Mouse (Mus musculus): ENCODE data around the gene Sgcg.
A peak's percentile ranks its signal among the peaks of the same experiment; 100 is the strongest.

Gene Sgcg

DNA sequence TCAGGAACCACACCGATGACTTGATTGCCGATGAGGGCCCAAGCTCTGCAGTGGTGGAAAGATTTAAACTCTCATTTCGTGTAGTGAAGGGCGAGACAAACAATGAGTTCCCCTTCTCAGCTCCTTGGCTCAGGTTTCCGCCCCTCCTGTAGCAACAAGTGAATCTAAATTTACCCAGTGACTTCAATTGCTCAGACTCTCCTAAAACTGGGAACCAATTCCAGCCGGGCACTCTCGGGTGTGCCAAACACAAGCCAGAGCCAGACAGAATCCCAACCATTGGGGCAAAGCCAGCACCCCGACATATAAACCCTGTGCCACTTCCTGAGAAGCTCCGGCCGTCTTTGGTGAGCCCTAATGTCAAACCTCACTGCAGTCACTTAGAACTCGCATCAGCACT lies at the start of gene Sgcg:
TSS of gene Sgcg (minus strand) at position 139 of the 400 bp plus-strand sequence.
- DNase-seq (ENCODE audit: low spot score), result no peak

GRCm38 (mm10) chr14:61303969-61304609 lies 45.8 kb upstream of the Sgcg start:
- DNase-seq (ENCODE audit: low spot score), result no peak

DNA sequence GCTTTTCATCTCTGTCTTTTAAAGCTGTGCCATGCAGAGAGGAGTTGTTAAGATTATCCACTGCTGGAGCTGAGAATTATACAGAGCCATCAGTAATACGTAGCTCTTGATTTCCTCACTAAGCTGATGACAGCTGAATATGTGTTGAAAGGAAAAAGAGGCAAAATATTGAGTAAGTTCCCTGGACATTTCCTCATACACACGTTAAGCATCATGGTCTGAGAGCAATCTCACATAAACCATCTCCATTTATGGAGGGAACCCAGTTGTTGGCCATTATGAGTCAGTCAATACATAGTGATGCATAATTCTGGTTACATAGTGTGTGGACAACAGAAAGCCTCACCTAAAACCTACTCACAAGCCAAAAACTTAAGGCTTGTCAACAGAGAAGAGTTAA lies 44.1 kb upstream of the Sgcg start:
- no peak for DNase-seq (ENCODE audit: low spot score)

DNA sequence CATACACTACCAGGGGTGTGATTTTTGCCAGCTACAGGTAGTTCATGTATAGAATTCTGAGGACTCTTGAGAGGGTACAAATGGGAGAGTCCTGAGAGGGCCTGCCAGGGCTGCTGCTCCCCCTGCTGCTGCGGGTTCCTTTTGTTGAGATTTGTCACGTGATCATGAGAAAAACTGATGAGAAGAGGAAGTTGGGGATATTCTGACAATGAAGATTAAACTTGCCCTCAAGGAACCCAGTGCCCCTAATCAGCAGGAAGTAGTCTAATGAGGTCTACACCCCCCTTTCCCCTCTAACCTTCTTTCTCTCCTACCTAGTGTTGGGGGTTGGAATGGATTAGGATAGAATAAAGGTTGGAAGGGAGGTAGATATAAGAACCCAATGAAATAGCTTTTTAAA lies 43.0 kb upstream of the Sgcg start:
- no peak for DNase-seq (ENCODE audit: low spot score)

GRCm38 (mm10) chr14:61299810-61300209 lies 41.5 kb upstream of the Sgcg start:
- DNase-seq (ENCODE audit: low spot score), result no peak

GRCm38 (mm10) chr14:61294738-61295079 lies 36.4 kb upstream of the Sgcg start:
- DNase-seq (ENCODE audit: low spot score), result peak; percentile 38

- DNase-seq (ENCODE audit: low spot score), result peak; percentile 54
Measured at GRCm38 (mm10) chr14:61293884-61294737, 35.8 kb upstream of the Sgcg start.

- peak; percentile 54 for DNase-seq (ENCODE audit: low spot score)
Measured at GRCm38 (mm10) chr14:61290664-61291063, 32.4 kb upstream of the Sgcg start.

- no peak for DNase-seq (ENCODE audit: low spot score)
Measured at GRCm38 (mm10) chr14:61288606-61289286, 30.5 kb upstream of the Sgcg start.

GRCm38 (mm10) chr14:61278676-61279300 lies 20.5 kb upstream of the Sgcg start:
- DNase-seq (ENCODE audit: low spot score), result no peak

DNA sequence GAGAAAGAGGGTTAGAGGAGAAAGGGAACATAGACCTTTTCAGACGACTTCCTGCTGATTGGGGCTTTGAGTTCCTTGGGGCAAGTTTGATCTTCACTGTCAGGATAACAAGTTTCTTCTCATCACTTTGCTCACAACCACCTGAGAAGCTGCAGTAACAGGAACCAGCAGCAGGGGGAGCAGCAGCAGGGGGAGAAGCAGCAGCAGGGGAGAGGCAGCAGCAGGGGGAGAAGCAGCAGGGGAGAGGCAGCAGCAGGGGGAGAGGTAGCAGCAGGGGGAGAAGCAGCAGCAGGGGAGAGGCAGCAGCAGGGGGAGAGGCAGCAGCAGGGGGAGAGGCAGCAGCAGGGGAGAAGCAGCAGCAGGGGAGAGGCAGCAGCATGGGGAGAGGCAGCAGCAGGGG lies 19.0 kb upstream of the Sgcg start:
- DNase-seq (ENCODE audit: low spot score), result peak; percentile 48

DNA sequence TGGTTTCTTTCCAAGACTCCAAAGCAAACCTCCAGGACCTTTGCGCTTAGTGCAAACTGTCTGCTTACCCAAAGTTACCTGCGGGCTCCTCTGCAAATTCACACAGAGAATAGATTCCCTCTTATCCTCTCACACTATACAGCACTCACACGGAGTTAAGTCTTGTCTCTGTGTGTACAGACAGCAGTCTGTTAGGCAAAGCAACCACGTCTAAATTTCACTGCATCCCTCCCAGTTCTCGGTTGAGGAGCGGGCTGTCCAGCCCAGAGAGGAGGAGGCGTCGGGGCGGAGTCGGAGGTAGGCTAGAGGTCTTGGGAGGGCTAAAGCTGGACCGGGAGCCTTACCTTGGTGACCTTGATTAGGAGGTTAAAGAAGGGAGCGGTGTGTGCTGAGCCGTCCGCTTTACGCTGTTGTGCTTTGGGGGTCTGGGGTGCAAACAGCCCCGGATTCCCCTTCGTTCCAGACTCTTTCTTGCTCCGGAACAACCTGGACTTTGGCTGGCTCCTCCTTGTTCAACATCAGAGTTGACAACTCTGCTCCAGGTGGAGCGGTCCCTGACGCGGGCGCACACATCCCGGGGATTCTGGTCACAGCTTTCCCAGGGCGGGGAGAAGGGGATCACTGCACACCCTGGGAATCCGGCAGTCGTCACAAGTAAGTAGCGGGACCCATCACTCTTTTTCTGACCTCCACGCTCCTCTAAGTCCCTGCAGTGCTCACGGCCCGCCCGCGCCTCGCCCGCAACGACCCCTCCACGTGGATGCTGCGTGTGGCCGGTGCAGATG lies 16.3 kb upstream of the Sgcg start:
- no peak for DNase-seq (ENCODE audit: low spot score)

DNA sequence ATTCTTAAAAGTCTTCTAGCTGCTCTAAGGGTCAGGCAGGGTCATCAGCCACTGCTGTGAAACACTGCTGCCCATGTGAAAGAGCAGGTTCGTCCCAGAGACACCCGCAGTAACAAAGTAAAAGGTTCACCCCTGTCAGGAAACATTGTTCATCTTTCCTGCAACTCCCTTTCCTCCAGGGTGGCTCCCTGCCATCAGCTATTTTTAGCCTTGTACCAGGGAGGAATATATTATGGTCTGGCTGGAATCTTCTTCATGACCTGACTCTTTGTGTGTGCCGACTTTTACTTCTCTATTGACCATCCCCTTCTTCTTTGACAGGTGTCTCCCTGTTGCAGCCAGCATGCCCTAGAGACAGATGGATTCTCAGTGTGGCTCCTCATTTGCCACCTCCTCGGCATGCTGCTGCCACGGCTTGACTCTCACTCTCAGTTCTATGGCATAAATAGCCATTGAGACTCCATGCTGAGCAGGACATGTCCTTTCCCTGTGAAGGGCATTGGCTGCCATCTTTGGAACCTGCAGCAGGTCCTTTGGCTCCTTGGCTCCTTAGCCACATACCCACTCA lies 9.7 kb upstream of the Sgcg start:
- DNase-seq (ENCODE audit: low spot score), result no peak

- DNase-seq (ENCODE audit: low spot score), result no peak
Measured at GRCm38 (mm10) chr14:61259084-61259483, 794 bp upstream of the Sgcg start.

- no peak for DNase-seq (ENCODE audit: low spot score)
Measured at GRCm38 (mm10) chr14:61252596-61253388, 5.5 kb downstream of the Sgcg start.

DNA sequence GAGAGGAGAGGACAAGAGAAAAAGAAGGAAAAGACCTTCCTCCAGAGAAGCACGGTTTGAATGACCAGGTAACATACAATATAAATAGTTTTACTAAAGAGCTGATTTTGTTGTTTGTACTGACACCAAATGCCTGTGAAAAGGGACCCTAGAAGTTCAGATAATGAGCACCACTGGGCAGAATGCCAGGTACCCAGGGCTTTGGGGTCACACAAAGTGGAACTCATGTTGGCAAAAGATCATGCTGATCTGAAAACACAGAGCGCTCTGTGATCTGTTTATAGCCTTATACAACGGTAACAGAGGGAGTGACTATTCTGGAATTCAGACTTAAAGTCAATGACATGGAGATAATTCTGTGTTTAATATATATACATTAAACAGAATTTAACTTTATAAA lies 11.8 kb downstream of the Sgcg start:
- no peak for DNase-seq (ENCODE audit: low spot score)

- no peak for DNase-seq (ENCODE audit: low spot score)
Measured at GRCm38 (mm10) chr14:61242611-61243010, 15.7 kb downstream of the Sgcg start.

GRCm38 (mm10) chr14:61238751-61239150 lies 19.5 kb downstream of the Sgcg start:
- DNase-seq (ENCODE audit: low spot score), result no peak

DNA sequence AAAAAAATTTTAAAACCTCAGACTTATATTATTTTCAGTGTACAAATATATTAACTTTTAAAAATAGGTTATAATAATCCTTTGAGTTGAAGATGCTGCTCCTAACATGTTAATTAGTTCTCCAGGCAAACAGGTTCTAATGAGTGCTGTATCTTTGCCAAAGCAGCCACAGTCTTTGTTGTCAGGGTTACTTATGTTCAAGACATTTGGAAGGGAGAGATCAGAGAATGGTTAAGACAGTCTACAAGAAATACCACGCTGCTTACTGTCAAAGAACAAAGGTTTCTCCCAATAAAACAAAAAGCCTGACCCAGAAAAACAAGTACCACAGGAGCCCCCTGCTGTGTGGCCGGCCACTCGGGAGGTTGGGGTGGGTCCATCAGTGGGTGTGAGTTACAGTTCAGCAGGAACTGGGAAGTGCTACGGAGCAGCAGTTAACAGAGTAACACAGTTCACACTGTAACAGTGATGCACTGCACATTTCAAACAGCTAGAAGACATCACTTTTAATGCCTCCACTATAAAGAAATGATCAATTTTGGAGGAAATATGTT lies 21.1 kb downstream of the Sgcg start:
- DNase-seq (ENCODE audit: low spot score), result no peak

DNA sequence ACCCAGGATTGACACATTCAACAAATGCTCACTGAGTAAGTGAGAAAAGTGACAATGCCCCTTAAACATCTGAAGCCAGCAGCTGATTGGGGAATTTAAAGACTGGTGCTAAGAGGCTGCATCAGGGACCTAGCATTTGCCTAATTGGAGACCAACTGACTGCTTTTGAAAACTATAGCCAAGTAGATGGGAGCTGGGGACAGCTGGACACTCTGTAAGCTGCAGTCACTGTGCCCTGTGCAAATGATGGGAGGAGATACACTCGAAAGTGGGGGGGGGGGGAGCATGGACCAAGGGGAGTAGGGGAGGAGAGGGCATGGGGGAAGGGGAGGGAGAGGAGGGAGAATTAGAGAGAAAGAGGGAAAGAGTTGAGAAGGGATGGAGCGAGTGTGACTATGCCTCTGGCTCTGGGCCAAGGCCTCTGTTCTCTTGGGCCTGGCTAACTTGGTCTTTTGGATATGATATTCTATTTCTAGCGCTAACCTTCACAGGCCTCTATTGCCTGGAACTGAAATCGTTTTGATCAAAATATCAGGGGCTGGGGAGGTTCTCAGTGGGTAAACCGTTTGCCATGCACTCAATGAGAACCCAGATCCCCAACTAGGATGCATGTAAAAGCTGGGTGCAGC lies 22.3 kb downstream of the Sgcg start:
- DNase-seq (ENCODE audit: low spot score), result no peak
